Mouse (Mus musculus): ENCODE measurements around the gene Grik3. TPM values are rescaled to one million over a fixed set of nuclear protein-coding genes. Genes with fewer than 3 reads are reported as not detected.

Grik3 gene
- total RNA-seq, 1 experiment from 2014 or later, result 0.30 TPM

- DNase-seq, result no peak
Measured at GRCm38 (mm10) chr4:125727626-125728025, 237.1 kb downstream of the Grik3 start.

DNA sequence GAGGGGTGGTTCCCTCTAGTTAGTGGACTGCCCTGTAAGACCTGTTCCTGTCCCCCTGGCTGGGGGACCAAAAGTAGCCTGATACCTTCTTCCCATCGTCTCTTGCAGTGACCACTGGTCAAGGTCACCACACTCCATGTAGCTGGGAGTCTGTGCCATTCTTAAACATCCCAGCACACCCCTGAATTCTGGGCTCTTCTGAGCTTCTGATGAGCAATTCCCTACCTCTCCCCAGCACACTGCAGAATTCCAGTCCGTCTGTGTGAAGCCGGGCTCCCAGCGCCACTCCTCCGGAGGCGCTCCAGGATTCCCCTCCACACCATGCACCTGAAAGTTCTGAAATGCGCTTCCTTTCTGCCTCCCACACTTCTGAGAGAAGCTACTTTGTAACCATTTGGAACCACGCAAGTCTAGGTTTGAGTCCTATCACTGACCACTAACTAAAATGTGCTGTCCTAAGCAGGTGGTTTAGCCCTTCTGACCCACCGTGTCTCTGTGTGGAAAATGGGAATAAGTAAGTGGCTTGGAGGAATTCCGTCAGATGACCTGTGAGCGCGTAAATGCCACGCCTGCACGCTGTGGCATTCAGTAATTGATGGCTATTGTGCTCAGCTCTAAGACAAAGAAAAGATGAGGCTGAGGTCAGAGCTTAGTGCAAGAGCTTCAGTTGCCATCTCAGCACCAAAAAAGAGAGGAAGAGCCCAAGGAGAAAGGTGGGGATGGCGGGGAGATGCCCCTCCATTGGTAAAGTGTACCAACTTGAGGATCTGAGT lies 237.8 kb downstream of the Grik3 start:
- DNase-seq, result no peak

DNA sequence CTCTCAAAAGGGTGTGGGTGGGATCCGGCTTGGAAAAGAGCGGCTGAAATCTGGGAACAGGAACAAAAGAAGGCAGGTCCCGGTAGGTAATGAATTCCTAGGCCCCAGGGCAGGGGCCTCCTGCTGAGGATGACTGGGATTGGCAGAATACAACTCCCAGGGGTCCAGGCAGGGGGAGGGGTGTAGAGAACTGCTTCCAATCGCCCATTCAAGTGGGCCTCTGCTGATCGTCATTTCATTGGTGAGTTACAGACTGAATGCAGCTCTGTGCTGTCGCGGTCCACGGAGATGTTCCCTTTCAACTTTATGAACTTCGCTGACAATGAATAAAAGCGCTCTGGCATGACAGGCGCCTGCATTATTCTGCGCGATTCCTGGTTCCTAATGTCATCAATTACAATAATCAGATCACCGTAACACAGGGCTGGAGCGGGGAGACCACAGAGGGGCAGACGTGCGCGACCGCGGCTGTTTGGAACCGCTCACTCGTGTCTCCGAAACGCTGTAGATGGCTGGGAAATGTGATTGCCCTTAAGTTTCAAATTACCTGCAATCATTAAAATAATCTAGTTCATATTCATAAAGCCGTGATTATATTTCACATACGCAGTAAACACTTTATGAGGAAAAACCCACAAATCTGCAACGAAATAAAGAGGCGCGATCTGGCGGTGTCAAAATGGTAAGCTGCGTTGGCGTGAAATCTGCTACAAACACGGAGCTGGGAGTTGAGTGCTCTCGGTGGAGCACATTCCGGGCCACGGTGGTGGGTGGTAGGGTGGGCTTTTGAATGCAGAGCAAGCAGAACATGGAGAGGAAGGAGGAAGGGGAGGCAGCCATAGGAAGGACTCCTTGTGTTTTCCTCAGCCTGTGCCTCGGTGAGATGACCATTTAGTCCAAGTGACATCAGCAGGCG lies 239.1 kb downstream of the Grik3 start:
- no peak for DNase-seq

GRCm38 (mm10) chr4:125730751-125731150 lies 240.3 kb downstream of the Grik3 start:
- DNase-seq, result no peak

- DNase-seq, result no peak
Measured at GRCm38 (mm10) chr4:125736783-125737182, 246.3 kb downstream of the Grik3 start.

DNA sequence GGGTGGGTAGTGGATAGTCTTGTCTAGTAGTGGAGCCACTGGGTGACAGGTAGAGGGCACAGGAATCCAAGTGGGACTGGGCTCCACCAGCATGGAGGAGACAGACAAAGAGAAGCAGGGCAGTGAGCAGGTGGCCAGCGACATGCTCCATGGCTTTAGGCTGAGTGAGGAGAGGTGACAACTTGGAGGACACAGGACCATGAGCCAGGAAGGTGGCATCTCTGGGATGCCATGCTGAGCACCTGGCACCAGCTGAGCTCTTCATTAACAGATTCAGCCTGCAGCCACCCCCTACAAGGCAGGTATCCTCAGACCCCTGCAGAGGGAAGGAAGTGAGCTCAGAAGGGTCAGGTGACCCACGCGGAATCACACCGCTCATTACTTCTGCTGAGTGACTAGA lies 248.3 kb downstream of the Grik3 start:
- no peak for DNase-seq

GRCm38 (mm10) chr4:125742162-125742571 lies 251.7 kb downstream of the Grik3 start:
- no peak for DNase-seq

GRCm38 (mm10) chr4:125745902-125746301 lies 255.4 kb downstream of the Grik3 start:
- no peak for DNase-seq

DNA sequence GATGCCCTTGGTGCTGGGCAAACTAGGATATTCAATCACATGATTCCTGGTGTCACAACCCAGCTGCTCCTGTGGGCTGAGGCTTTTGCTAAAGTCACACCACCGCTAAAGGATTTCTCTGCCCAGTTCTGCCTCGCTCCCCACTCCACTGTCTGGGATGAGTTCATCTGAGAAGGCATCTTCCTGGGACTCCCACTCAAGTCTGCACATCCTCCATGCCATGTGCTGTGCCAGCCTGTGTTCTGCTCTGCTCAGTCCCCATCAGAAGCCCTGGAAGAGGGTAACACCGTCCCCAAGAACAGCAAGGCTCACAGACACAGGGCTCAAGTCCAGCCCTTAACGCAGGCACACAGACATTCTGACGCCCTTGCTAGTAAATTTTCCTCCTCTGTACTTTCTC lies 265.9 kb downstream of the Grik3 start:
- no peak for DNase-seq

- DNase-seq, result no peak
Measured at GRCm38 (mm10) chr4:125760326-125760725, 269.8 kb downstream of the Grik3 start.

DNA sequence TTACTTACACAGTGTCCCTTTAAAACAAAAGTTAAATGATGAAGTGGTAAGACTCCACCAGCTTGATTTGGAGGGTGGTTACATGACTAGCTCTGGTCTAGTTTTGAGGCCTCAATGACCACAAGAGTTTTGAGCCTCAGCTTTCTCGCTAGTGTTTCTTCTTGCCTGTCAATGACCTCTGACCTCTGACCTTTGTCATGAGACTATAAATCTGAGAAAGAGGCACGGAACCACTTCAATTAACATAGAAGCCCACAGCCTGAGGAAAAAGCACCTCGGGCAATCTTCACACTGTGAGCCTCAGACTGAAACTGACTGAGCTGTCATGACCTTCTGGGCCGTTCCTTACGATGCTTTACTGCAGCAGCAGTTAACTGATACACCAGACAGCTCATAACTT lies 272.6 kb downstream of the Grik3 start:
- no peak for DNase-seq

Small RNA genes within 50 kb of the gene (microRNA-seq; reads per million reads assigned to microRNA genes)
- 0 reads per million in 2 experiments for gene Mir692-2

All from adrenal gland, postnatal 14 days (tissue).